26 mouse cellular contexts compared by ENCODE assay signal in genomic region chr7:24322593-24322992, GRCm38 (mm10). TPM values are rescaled to one million over a fixed set of nuclear protein-coding genes. Genes with fewer than 3 reads are reported as not detected.
"Had no signal": no experiment of that assay in that cellular context is flagged by ENCODE, and none has a peak within 500 bp of the region (broad histone marks: within the 10 kb centered on the region; RNA-seq: fewer than 3 reads in every experiment).

No protein-coding gene starts in this region.

- DNase-seq: cerebellum, adult 2 months; cerebellum, adult 8-10 months; cerebellum, adult 9-10 months; cerebellum, adult 9-11 months; cerebellum, postnatal 10 days; cerebellum, postnatal 14 days; cerebellum, postnatal 25 days; cerebellum, postnatal 36 days; embryo, embryonic 11 days; forebrain, postnatal 0 days; gastrocnemius, adult 2 months; gastrocnemius, postnatal 10 days; gastrocnemius, postnatal 14 days; gastrocnemius, postnatal 25 days; gastrocnemius, postnatal 36 days; heart, adult 11 months; heart, adult 18-20 months; heart, adult 2 months had no signal

- ATAC-seq: forebrain, embryonic 13.5 days; forebrain, embryonic 14.5 days; forebrain, embryonic 15.5 days; forebrain, embryonic 16.5 days; forebrain, postnatal 0 days had no signal

RNA-seq across cellular contexts. Expression of gene Tescl, which starts 11.1 kb away (rescaled TPM):
- total RNA-seq: common myeloid progenitor, adult 5-6 weeks; forebrain, postnatal 0 days; gastrocnemius, adult 18-20 months; gastrocnemius, adult 2 months; gastrocnemius, adult 8-10 months; gastrocnemius, postnatal 10 days; gastrocnemius, postnatal 14 days; gastrocnemius, postnatal 25 days; gastrocnemius, postnatal 36 days; heart, adult 2 months had no signal

RNA-seq across cellular contexts. Expression of gene Lypd5, which starts 26.4 kb away (rescaled TPM):
- total RNA-seq: common myeloid progenitor, adult 5-6 weeks; forebrain, postnatal 0 days; gastrocnemius, adult 18-20 months; gastrocnemius, adult 2 months; gastrocnemius, adult 8-10 months; gastrocnemius, postnatal 10 days; gastrocnemius, postnatal 14 days; gastrocnemius, postnatal 25 days; gastrocnemius, postnatal 36 days; gastrocnemius, postnatal 4 days; heart, adult 18-20 months; heart, adult 2 months had no signal
